Mouse (Mus musculus): Measurements from ENCODE around the gene 1700008O03Rik. TPM values are rescaled to one million over a fixed set of nuclear protein-coding genes. Genes with fewer than 3 reads are reported as not detected.

The 1700008O03Rik gene
- polyA plus RNA-seq, 1 experiment from 2014 or later = 0.93 TPM

DNA sequence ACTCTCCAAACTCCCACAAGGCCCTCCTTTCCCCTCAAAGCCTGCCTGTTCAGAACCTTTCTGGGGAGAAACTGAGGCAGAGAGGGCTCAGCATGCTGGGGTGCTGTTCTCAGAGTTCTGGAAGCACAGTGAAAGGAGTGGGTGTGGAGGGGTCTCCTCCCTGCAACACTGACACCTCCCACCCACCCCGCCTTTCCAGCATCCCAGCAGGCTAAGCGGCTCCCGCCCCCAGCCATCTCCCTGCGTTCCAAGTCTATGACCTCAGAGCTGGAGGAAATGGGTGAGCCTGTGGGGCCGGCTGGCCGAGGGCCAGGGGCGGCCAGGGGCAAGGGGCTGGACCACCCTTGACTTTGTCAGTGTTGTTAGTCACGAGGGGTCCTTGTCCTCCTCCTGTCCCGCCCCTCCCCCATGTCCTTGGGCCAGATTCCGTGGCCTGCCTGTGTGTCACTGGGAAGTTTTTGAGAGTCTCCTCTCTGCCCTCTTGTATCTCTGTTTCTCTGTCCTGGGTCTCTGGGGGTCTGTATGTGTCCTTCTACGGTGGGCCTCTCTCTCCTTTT, 42.1 kb downstream of the 1700008O03Rik start:
- Histone ChIP-seq H3K9ac (ENCODE audit: low read depth, low read length) (no peak overlapping the region), H3K9me3 (ENCODE audit: control insufficient read depth, low read length) (no peaks in the 10 kb centered on the region), H3K4me1 (replicated peaks; ENCODE audit: control insufficient read depth, insufficient read depth, low read length) (no peaks in the 10 kb centered on the region), H3K4me2 (no peak overlapping the region), H3K27me3 (replicated peaks; ENCODE audit: control insufficient read depth, insufficient read depth, low read length) (peaks cover 37% of the 10 kb centered on the region), H3K27ac (ENCODE audit: low read depth, low read length) (no peak overlapping the region), H3K36me3 (ENCODE audit: control insufficient read depth, insufficient read depth, low read length) (no peaks in the 10 kb centered on the region), H3K4me3 (ENCODE audit: low read depth, low read length) (no peak overlapping the region)
- DNase-seq (ENCODE audit: low spot score) (no peak), ATAC-seq (replicated peaks; ENCODE audit: low FRiP score) (no peak; the same call in 1 of the 2 replicates)
- WGBS = 15% methylated on average over 11 of the region's 11 CpGs

DNA sequence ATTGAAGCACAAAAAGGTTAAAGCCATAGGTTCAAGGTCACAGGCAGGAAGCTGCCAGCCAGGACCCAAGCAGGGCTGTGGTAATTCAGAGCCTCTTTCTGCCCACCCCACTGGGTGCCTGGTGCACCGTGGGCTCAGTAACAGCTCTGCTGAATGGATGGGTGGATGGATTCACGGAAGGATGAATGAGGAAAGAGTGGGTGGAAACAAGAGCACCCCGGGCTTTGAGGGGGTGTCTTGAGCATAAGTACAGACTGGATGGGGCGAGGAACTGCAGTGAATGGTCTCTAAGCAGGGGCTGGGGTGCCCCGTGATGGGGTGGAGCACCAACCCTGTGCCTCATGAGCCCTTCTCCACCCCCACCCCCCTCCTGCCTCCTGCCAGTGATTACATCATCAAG, 43.9 kb downstream of the 1700008O03Rik start:
- H3K4me1 ChIP-seq (replicated peaks; ENCODE audit: control insufficient read depth, insufficient read depth, low read length) = no peaks in the 10 kb centered on the region
- no peak overlapping the region for H3K9ac ChIP-seq (ENCODE audit: low read depth, low read length)
- ATAC-seq (replicated peaks; ENCODE audit: low FRiP score) (no peak), DNase-seq (ENCODE audit: low spot score) (no peak)
- H3K36me3 ChIP-seq (ENCODE audit: control insufficient read depth, insufficient read depth, low read length) = no peaks in the 10 kb centered on the region
- WGBS = 60% methylated on average over 5 of the region's 5 CpGs
- no peak overlapping the region for H3K4me3 ChIP-seq (ENCODE audit: low read depth, low read length)
- H3K4me2 ChIP-seq = no peak overlapping the region
- H3K9me3 ChIP-seq (ENCODE audit: control insufficient read depth, low read length) = no peaks in the 10 kb centered on the region
- H3K27ac ChIP-seq (ENCODE audit: low read depth, low read length) = no peak overlapping the region
- peaks cover 50% of the 10 kb centered on the region for H3K27me3 ChIP-seq (replicated peaks; ENCODE audit: control insufficient read depth, insufficient read depth, low read length)

DNA sequence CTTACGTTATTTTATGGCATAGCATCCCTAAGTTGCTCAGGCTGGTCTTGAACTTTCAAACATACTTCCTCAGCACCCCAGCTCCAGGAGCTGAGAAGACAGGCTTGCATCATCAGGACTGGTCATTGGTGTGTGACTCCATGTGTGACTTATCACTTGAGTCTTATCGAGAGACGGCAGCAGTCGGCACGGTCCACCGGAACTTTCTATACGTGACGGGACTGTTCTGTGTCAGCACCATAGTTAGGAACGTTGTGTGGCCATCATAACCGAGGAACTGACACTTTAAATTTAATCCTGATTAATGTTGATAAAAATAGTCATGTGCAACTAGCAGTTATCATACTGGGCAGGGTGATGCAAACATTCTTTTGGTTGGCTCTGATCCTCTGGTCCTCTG, 44.5 kb downstream of the 1700008O03Rik start:
- Histone ChIP-seq H3K9ac (ENCODE audit: low read depth, low read length) (no peak overlapping the region), H3K4me2 (no peak overlapping the region), H3K27me3 (replicated peaks; ENCODE audit: control insufficient read depth, insufficient read depth, low read length) (peaks cover 55% of the 10 kb centered on the region), H3K4me3 (ENCODE audit: low read depth, low read length) (no peak overlapping the region), H3K27ac (ENCODE audit: low read depth, low read length) (no peak overlapping the region), H3K4me1 (replicated peaks; ENCODE audit: control insufficient read depth, insufficient read depth, low read length) (no peaks in the 10 kb centered on the region), H3K9me3 (ENCODE audit: control insufficient read depth, low read length) (no peaks in the 10 kb centered on the region), H3K36me3 (ENCODE audit: control insufficient read depth, insufficient read depth, low read length) (no peaks in the 10 kb centered on the region)
- ATAC-seq (replicated peaks; ENCODE audit: low FRiP score) (no peak), DNase-seq (ENCODE audit: low spot score) (no peak)
- 84% methylated on average over 10 of the region's 10 CpGs for WGBS

DNA sequence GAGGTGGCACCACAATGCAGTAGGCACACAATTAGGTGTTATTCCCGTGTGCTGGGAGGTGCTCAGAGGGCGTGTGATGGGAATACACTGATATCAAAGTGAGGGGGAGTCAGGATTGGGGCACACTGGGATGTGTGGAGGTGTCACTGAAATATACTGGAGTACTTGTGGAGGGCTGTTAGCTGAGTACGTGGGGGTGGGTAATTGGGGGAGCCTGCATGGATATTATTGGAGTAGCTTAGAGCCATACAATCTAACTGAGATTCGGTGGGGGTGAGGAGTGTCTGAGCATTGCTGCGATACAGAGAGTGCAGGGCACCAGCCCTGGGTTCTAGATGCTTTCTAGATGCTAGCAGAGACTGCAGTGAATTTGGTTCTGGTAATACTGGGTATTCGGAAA, 45.4 kb downstream of the 1700008O03Rik start:
- DNase-seq (ENCODE audit: low spot score) (no peak), ATAC-seq (replicated peaks; ENCODE audit: low FRiP score) (no peak)
- peaks cover 64% of the 10 kb centered on the region for H3K27me3 ChIP-seq (replicated peaks; ENCODE audit: control insufficient read depth, insufficient read depth, low read length)
- no peak overlapping the region for H3K4me3 ChIP-seq (ENCODE audit: low read depth, low read length)
- no peaks in the 10 kb centered on the region for H3K9me3 ChIP-seq (ENCODE audit: control insufficient read depth, low read length)
- H3K27ac ChIP-seq (ENCODE audit: low read depth, low read length) = no peak overlapping the region
- no peaks in the 10 kb centered on the region; the same call in 1 of the 2 replicates for H3K4me1 ChIP-seq (replicated peaks; ENCODE audit: control insufficient read depth, insufficient read depth, low read length)
- no peak overlapping the region for H3K4me2 ChIP-seq
- no peak overlapping the region for H3K9ac ChIP-seq (ENCODE audit: low read depth, low read length)
- 54% methylated on average over 6 of the region's 6 CpGs for WGBS
- H3K36me3 ChIP-seq (ENCODE audit: control insufficient read depth, insufficient read depth, low read length) = no peaks in the 10 kb centered on the region

DNA sequence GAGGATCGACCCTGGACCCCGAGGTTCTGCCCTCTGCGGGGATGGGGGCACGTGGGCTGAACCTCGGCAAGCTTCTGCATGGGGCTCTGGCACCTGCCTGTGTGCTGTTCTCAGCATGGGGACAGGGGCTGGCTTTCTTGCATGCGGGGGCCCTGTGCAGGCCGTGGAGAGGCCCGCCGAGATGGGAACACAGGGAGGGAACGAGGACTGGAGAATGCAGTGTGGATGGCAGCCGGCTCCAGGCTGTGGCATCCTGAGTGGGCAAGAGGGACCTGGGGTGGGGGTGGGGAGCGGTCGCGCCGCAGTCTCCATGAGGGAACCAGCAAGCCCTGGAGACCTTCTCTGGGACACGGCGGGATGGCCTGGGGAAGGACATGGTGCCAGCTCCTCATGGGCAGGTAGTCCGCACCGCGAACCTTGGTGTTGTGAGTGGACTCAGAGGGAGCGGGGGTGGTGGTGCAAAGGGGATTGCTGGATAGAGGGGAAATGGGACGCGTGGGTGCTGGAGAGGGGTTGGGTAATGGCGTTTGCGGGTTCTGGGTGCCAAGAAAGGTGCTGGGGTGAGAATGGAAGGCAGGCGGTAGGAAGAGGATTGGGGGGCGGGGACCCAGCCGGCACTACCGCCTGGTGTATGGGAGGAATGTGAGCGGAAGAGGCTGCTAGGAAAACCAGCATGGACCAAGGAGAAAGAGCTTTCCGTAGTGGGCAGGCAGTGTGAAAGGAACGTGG, 48.3 kb downstream of the 1700008O03Rik start:
- Histone ChIP-seq H3K9ac (ENCODE audit: low read depth, low read length) (no peak overlapping the region), H3K27me3 (replicated peaks; ENCODE audit: control insufficient read depth, insufficient read depth, low read length) (peaks cover 72% of the 10 kb centered on the region), H3K36me3 (ENCODE audit: control insufficient read depth, insufficient read depth, low read length) (no peaks in the 10 kb centered on the region), H3K4me1 (replicated peaks; ENCODE audit: control insufficient read depth, insufficient read depth, low read length) (no peaks in the 10 kb centered on the region; the same call in 1 of the 2 replicates), H3K4me2 (no peak overlapping the region), H3K4me3 (ENCODE audit: low read depth, low read length) (no peak overlapping the region), H3K9me3 (ENCODE audit: control insufficient read depth, low read length) (no peaks in the 10 kb centered on the region), H3K27ac (ENCODE audit: low read depth, low read length) (no peak overlapping the region)
- no peak for DNase-seq (ENCODE audit: low spot score)
- ATAC-seq (replicated peaks; ENCODE audit: low FRiP score) = no peak
- 6% methylated on average over 32 of the region's 32 CpGs for WGBS

DNA sequence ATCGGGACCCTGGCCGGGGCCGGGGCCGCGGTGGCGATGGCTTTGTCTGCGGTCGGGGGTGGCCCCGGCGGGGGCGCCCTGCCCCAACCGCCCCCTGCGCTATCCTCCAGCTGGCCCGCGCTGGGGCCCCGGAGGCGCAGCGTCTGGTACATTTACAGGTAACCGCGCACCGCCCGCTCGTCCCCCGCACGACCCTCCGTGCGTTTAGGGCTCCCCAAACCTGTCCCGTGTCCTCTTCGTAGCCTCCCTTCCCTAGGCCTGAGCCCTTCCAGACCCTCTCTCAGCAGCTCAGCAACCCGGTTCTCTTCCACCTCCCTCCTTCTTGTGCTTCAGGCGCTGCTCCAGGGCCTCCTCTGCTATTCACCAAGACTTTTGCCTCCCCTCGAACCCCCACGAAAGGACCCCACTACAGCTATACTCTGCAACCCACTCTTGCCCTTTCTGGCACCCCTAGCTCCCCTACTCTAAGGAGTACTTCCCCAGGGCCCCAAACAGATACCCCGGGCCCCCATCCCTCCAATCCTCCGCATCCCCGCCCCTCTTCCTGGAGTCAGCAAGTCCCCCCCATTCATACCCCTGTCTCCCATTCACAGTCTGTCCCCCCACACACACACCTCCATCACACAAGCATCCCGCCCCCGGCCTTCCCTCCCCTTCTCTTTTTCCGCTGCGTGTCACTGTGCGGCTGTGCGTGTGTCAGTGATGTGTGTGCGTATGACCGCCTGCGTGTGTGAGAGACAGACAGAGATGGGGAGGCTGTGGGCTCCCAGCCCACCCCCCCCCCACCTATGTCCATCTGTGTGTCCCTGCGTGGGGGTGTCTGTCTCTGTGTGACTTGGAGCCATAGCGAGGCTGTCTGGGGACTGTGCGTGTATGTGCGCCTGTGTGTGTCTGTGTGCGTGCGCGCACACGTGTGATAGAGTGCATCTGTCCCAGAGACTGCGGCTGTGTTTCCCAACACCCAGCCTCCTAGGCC, 49.3 kb downstream of the 1700008O03Rik start:
- ATAC-seq (replicated peaks; ENCODE audit: low FRiP score) (no peak; the same call in 1 of the 2 replicates), DNase-seq (ENCODE audit: low spot score) (no peak)
- 5% methylated on average over 50 of the region's 54 CpGs for WGBS
- Histone ChIP-seq H3K9ac (ENCODE audit: low read depth, low read length) (no peak overlapping the region), H3K36me3 (ENCODE audit: control insufficient read depth, insufficient read depth, low read length) (no peaks in the 10 kb centered on the region), H3K27ac (ENCODE audit: low read depth, low read length) (no peak overlapping the region), H3K4me2 (peak overlapping the region; percentile 64), H3K9me3 (ENCODE audit: control insufficient read depth, low read length) (no peaks in the 10 kb centered on the region), H3K27me3 (replicated peaks; ENCODE audit: control insufficient read depth, insufficient read depth, low read length) (peaks cover 72% of the 10 kb centered on the region), H3K4me3 (ENCODE audit: low read depth, low read length) (peak overlapping the region; percentile 43), H3K4me1 (replicated peaks; ENCODE audit: control insufficient read depth, insufficient read depth, low read length) (no peaks in the 10 kb centered on the region; the same call in 1 of the 2 replicates)

DNA sequence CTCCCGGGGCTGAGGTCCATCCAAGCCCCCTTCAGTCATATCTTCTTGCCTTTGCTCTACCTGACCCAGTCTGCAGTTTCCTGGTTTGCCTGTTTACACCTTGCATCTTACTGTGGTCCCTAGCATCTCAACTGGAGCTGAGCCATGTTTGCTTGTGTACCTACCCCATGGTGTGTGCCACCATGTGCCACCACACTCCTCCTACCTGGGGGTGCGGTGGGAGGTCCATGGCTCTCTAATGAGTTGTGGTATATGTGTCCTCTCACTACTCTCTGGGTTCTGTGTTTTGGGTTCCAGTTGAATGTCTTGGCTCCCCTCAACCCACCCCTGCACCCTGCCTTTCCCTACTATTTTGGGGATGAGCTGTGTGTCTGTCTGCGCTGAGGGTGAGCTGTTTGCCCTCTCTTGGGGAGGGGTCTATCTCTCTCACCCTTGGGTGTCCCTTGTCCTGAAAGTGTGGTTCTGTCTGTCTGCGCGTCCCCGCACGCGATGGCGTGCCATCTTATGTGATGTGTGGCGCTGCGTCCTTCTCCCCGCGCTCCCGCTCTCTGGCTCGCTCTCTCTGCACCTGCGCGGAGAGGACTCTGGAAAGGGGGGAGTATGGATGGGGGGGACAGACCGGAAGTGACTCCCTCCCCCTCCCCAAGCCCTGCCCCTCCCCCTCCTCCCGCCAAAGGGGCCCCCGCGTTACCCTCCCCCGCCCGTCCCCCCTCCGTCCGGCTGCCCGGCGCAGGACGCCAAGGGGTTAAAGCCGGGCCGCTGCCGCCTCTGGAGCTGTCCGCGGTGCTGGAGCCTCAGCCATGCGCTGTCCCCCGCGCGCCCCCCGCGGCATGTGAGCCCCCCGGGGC, 50.4 kb downstream of the 1700008O03Rik start:
- Histone ChIP-seq H3K36me3 (ENCODE audit: control insufficient read depth, insufficient read depth, low read length) (no peaks in the 10 kb centered on the region), H3K9ac (ENCODE audit: low read depth, low read length) (no peak overlapping the region), H3K4me1 (replicated peaks; ENCODE audit: control insufficient read depth, insufficient read depth, low read length) (no peaks in the 10 kb centered on the region; the same call in 1 of the 2 replicates), H3K9me3 (ENCODE audit: control insufficient read depth, low read length) (no peaks in the 10 kb centered on the region), H3K4me2 (peak overlapping the region; percentile 64), H3K27me3 (replicated peaks; ENCODE audit: control insufficient read depth, insufficient read depth, low read length) (peaks cover 69% of the 10 kb centered on the region), H3K27ac (ENCODE audit: low read depth, low read length) (no peak overlapping the region), H3K4me3 (ENCODE audit: low read depth, low read length) (peak overlapping the region; percentile 43)
- DNase-seq (ENCODE audit: low spot score) = peak; percentile 67
- WGBS = 6% methylated on average over 21 of the region's 40 CpGs
- ATAC-seq (replicated peaks; ENCODE audit: low FRiP score) = no peak; the same call in 1 of the 2 replicates

DNA sequence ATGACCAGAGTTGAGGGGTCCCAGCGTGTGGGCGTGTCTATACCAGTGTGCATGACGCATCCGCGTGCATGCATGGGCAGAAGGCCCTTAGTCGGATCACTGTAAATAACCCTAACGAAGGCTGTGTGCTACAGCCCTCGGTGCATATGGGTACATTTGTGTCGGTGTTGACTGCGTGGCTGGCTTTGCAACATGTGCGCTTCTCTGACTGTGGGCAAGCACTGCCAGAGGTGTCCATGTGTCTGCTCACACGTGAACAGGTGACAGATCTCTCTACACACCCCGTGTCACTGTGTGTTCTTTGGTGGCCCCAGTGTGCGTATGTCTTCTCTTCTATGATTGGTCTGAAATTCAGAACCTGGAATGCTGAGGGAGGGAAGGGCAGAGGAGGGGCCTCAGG, 51.5 kb downstream of the 1700008O03Rik start:
- no peaks in the 10 kb centered on the region for H3K9me3 ChIP-seq (ENCODE audit: control insufficient read depth, low read length)
- no peak overlapping the region for H3K27ac ChIP-seq (ENCODE audit: low read depth, low read length)
- 62% methylated on average over 14 of the region's 14 CpGs for WGBS
- H3K4me2 ChIP-seq = no peak overlapping the region
- H3K9ac ChIP-seq (ENCODE audit: low read depth, low read length) = no peak overlapping the region
- peaks cover 58% of the 10 kb centered on the region for H3K27me3 ChIP-seq (replicated peaks; ENCODE audit: control insufficient read depth, insufficient read depth, low read length)
- H3K4me3 ChIP-seq (ENCODE audit: low read depth, low read length) = no peak overlapping the region
- H3K36me3 ChIP-seq (ENCODE audit: control insufficient read depth, insufficient read depth, low read length) = no peaks in the 10 kb centered on the region
- H3K4me1 ChIP-seq (replicated peaks; ENCODE audit: control insufficient read depth, insufficient read depth, low read length) = no peaks in the 10 kb centered on the region; the same call in 1 of the 2 replicates
- no peak for DNase-seq (ENCODE audit: low spot score)
- no peak for ATAC-seq (replicated peaks; ENCODE audit: low FRiP score)

Measured in liver, embryonic 11.5 days (tissue).